Mouse (Mus musculus): ENCODE data around the gene Pdzk1.

- TF ChIP-seq POLR2A (IDR thresholded peaks at IDR 0.05; ENCODE audit: extremely low read depth, insufficient read depth, low read length): no peak
- TF ChIP-seq CTCF (IDR thresholded peaks at IDR 0.05; ENCODE audit: extremely low read depth, insufficient read depth, low read length): no peak
These were observed 39.5 kb downstream of the Pdzk1 start for GRCm38 (mm10) chr3:96868566-96868965.
